Mouse (Mus musculus) liver, embryonic 15.5 days (tissue): ENCODE data around the gene Slc35b4. TPM values are rescaled to one million over a fixed set of nuclear protein-coding genes. Genes with fewer than 3 reads are reported as not detected.

Source experiments
- ATAC-seq: fragments of 200-750 bp; cut with Nextera tagmentation; 2 replicates; pipeline ENCODE4 v1.8.0; 2017; ENCODE audit warnings: moderate number of reproducible peaks, mild to moderate bottlenecking, moderate library complexity; ENCODE audit not compliant: insufficient read depth
- H3K27ac ChIP-seq: fragments of 300-500 bp; sonication (generic); replicated peaks from 2 replicates; pipeline ENCODE4 v1.5.1; 2015; ENCODE audit warnings: mild to moderate bottlenecking, inconsistent platforms
- H3K27me3 ChIP-seq: fragments of 300-500 bp; sonication (generic); 2 replicates; pipeline ENCODE4 v1.6.1; 2015; ENCODE audit warnings: mild to moderate bottlenecking, inconsistent platforms
- H3K36me3 ChIP-seq: fragments of 300-500 bp; sonication (generic); replicated peaks from 2 replicates; pipeline ENCODE4 v1.6.1; 2015; ENCODE audit warnings: moderate library complexity, mild to moderate bottlenecking, inconsistent platforms
- H3K4me1 ChIP-seq: fragments of 300-500 bp; sonication (generic); replicated peaks from 2 replicates; pipeline ENCODE4 v1.6.1; 2015; ENCODE audit warnings: inconsistent platforms
- H3K4me2 ChIP-seq: fragments of 300-500 bp; sonication (generic); 2 replicates; pipeline ENCODE4 v1.6.1; 2015; ENCODE audit warnings: moderate library complexity, mild to moderate bottlenecking, inconsistent platforms
- H3K4me3 ChIP-seq: fragments of 300-500 bp; sonication (generic); replicated peaks from 2 replicates; pipeline ENCODE4 v1.5.1; 2015; ENCODE audit warnings: mild to moderate bottlenecking, inconsistent platforms
- H3K9ac ChIP-seq: fragments of 300-500 bp; sonication (generic); 2 replicates; pipeline ENCODE4 v1.6.1; 2015; ENCODE audit warnings: moderate library complexity, mild to moderate bottlenecking, inconsistent platforms
- H3K9me3 ChIP-seq: fragments of 300-500 bp; sonication (generic); replicated peaks from 2 replicates; pipeline ENCODE4 v1.6.1; 2016; ENCODE audit warnings: inconsistent platforms
- whole genome bisulfite sequencing: fragments of 180-500 bp; shearing (Covaris S2); methylation state at CpG from one replicate; pipeline ENCODE4 v1.1.7; 2015; ENCODE audit warnings: mixed read lengths; ENCODE audit not compliant: insufficient replicate concordance; 5-methylcytosine and 5-hydroxymethylcytosine counted together
- polyA plus RNA-seq: library from polyadenylated mRNA; unstranded; fragments of >200 nt; fragmentation: Nextera tagmentation; extraction: Ambion mirVana; gene quantifications from 2 replicates; pipeline ENCODE4 v1.2.1, GENCODE M21; 2015

Slc35b4 gene
- polyA plus RNA-seq, 1 experiment from 2014 or later: 19.5 TPM

- H3K27ac ChIP-seq: no peak overlapping the region
- 72% methylated on average over 7 of the region's 7 CpGs for WGBS
- H3K36me3 ChIP-seq: peaks cover 36% of the 10 kb centered on the region
- H3K4me2 ChIP-seq: no peak overlapping the region
- ATAC-seq: no peak
- peaks cover 14% of the 10 kb centered on the region for H3K4me1 ChIP-seq
- H3K9ac ChIP-seq: no peak overlapping the region
- no peak overlapping the region for H3K4me3 ChIP-seq
- H3K9me3 ChIP-seq: no peaks in the 10 kb centered on the region
- H3K27me3 ChIP-seq: no peaks in the 10 kb centered on the region
These were observed 5.9 kb downstream of the Slc35b4 start for GRCm38 (mm10) chr6:34170844-34171494.

- H3K9ac ChIP-seq: no peak overlapping the region
- H3K4me2 ChIP-seq: no peak overlapping the region
- no peak for ATAC-seq
- no peaks in the 10 kb centered on the region for H3K27me3 ChIP-seq
- no peak overlapping the region for H3K27ac ChIP-seq
- H3K4me3 ChIP-seq: no peak overlapping the region
- H3K9me3 ChIP-seq: no peaks in the 10 kb centered on the region
- WGBS: 70% methylated on average over 3 of the region's 3 CpGs
- H3K36me3 ChIP-seq: peaks cover 55% of the 10 kb centered on the region
- H3K4me1 ChIP-seq: no peaks in the 10 kb centered on the region
These were observed 8.1 kb downstream of the Slc35b4 start for GRCm38 (mm10) chr6:34168834-34169233.

GRCm38 (mm10) chr6:34163014-34163413, 13.9 kb downstream of the Slc35b4 start:
- no peaks in the 10 kb centered on the region for H3K27me3 ChIP-seq
- ATAC-seq: no peak
- H3K4me1 ChIP-seq: peaks cover 12% of the 10 kb centered on the region
- H3K9me3 ChIP-seq: no peaks in the 10 kb centered on the region
- no peak overlapping the region for H3K9ac ChIP-seq
- H3K27ac ChIP-seq: no peak overlapping the region
- H3K4me3 ChIP-seq: no peak overlapping the region
- peaks cover 91% of the 10 kb centered on the region for H3K36me3 ChIP-seq
- no peak overlapping the region for H3K4me2 ChIP-seq
- 78% methylated on average over 9 of the region's 9 CpGs for WGBS

GRCm38 (mm10) chr6:34162607-34163006, 14.3 kb downstream of the Slc35b4 start:
- H3K4me1 ChIP-seq: peaks cover 16% of the 10 kb centered on the region
- no peak overlapping the region for H3K9ac ChIP-seq
- no peak overlapping the region for H3K4me3 ChIP-seq
- no peak for ATAC-seq
- H3K27ac ChIP-seq: no peak overlapping the region
- WGBS: 73% methylated on average over 2 of the region's 2 CpGs
- H3K36me3 ChIP-seq: peaks cover 95% of the 10 kb centered on the region
- H3K27me3 ChIP-seq: no peaks in the 10 kb centered on the region
- H3K9me3 ChIP-seq: no peaks in the 10 kb centered on the region
- H3K4me2 ChIP-seq: no peak overlapping the region

- no peak for ATAC-seq
- WGBS: 73% methylated on average over 7 of the region's 7 CpGs
- no peak overlapping the region for H3K4me3 ChIP-seq
- H3K4me2 ChIP-seq: no peak overlapping the region
- H3K9ac ChIP-seq: no peak overlapping the region
- H3K36me3 ChIP-seq: peaks cover 95% of the 10 kb centered on the region
- H3K4me1 ChIP-seq: peaks cover 27% of the 10 kb centered on the region
- no peak overlapping the region for H3K27ac ChIP-seq
- H3K9me3 ChIP-seq: no peaks in the 10 kb centered on the region
- H3K27me3 ChIP-seq: no peaks in the 10 kb centered on the region
These were observed 15.4 kb downstream of the Slc35b4 start for GRCm38 (mm10) chr6:34161511-34161910.

GRCm38 (mm10) chr6:34160816-34161310, 16.0 kb downstream of the Slc35b4 start:
- Histone ChIP-seq H3K27ac (peak overlapping the region; percentile 6; the same call in 1 of the 2 replicates), H3K4me3 (no peak overlapping the region), H3K27me3 (no peaks in the 10 kb centered on the region), H3K9ac (no peak overlapping the region), H3K4me2 (no peak overlapping the region), H3K9me3 (no peaks in the 10 kb centered on the region), H3K4me1 (peaks cover 34% of the 10 kb centered on the region), H3K36me3 (peaks cover 89% of the 10 kb centered on the region)
- 86% methylated on average over 7 of the region's 7 CpGs for WGBS
- no peak for ATAC-seq

- no peak for ATAC-seq
- Histone ChIP-seq H3K4me2 (no peak overlapping the region), H3K4me1 (peaks cover 40% of the 10 kb centered on the region), H3K36me3 (peaks cover 82% of the 10 kb centered on the region), H3K27ac (peak overlapping the region; percentile 6; the same call in 1 of the 2 replicates), H3K4me3 (no peak overlapping the region), H3K27me3 (no peaks in the 10 kb centered on the region), H3K9me3 (no peaks in the 10 kb centered on the region), H3K9ac (no peak overlapping the region)
- WGBS: 69% methylated on average over 23 of the region's 23 CpGs
These were observed 16.7 kb downstream of the Slc35b4 start for GRCm38 (mm10) chr6:34159998-34160815.

GRCm38 (mm10) chr6:34156841-34157748, 19.8 kb downstream of the Slc35b4 start:
- Histone ChIP-seq H3K27me3 (no peaks in the 10 kb centered on the region), H3K4me1 (peaks cover 66% of the 10 kb centered on the region), H3K4me2 (peak overlapping the region; percentile 61), H3K9me3 (no peaks in the 10 kb centered on the region), H3K27ac (peak overlapping the region; percentile 88), H3K4me3 (peak overlapping the region; percentile 22; the same call in 1 of the 2 replicates), H3K9ac (peak overlapping the region; percentile 44; the same call in 1 of the 2 replicates), H3K36me3 (peaks cover 54% of the 10 kb centered on the region)
- WGBS: 37% methylated on average over 14 of the region's 14 CpGs
- peak; percentile 91 for ATAC-seq

GRCm38 (mm10) chr6:34156057-34156456, 20.9 kb downstream of the Slc35b4 start:
- H3K27ac ChIP-seq: peak overlapping the region; percentile 88
- peaks cover 45% of the 10 kb centered on the region for H3K36me3 ChIP-seq
- H3K4me2 ChIP-seq: peak overlapping the region; percentile 61
- H3K27me3 ChIP-seq: no peaks in the 10 kb centered on the region
- peaks cover 66% of the 10 kb centered on the region for H3K4me1 ChIP-seq
- H3K9me3 ChIP-seq: no peaks in the 10 kb centered on the region
- 11% methylated on average over 5 of the region's 5 CpGs for WGBS
- peak overlapping the region; percentile 22; the same call in 1 of the 2 replicates for H3K9ac ChIP-seq
- no peak overlapping the region for H3K4me3 ChIP-seq
- ATAC-seq: no peak

- WGBS: 27% methylated on average over 15 of the region's 15 CpGs
- peaks cover 63% of the 10 kb centered on the region for H3K4me1 ChIP-seq
These were observed 21.6 kb downstream of the Slc35b4 start for GRCm38 (mm10) chr6:34155137-34155804.

More at GRCm38 (mm10) chr6:34155137-34155804, 21.6 kb downstream of the Slc35b4 start:
- Histone ChIP-seq H3K9ac (peak overlapping the region; percentile 22; the same call in 1 of the 2 replicates), H3K9me3 (no peaks in the 10 kb centered on the region), H3K36me3 (peaks cover 37% of the 10 kb centered on the region), H3K27ac (peak overlapping the region; percentile 88), H3K4me3 (no peak overlapping the region), H3K27me3 (no peaks in the 10 kb centered on the region), H3K4me2 (peak overlapping the region; percentile 61)
- peak; percentile 59 for ATAC-seq
